Mouse (Mus musculus): Measurements from ENCODE around the gene Zfp963.

DNA sequence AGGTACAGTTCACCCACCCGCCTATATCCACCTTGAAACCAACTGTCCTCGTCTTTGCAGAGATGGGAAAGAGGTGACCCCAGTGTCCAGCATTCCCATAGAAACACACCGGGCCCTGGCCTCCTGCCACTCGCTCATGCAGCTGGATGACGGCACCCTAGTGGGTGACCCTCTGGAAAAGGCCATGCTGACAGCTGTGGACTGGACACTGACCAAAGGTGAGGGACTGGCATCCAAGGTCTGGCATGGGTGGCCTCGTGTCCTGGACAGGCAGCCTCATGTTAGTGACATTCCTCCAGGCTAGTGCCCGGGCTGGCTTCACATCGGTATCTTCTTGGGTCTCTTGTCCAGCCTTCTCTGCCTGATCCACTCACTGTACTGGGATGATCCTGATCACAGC, 49.5 kb upstream of the Zfp963 start:
- TF ChIP-seq CTCF (IDR thresholded peaks at IDR 0.05; ENCODE audit: low read depth): no peak
- no peak for TF ChIP-seq EP300 (IDR thresholded peaks at IDR 0.05; ENCODE audit: low read depth)

Data from heart, postnatal 0 days (tissue).